Mouse (Mus musculus) adrenal gland (tissue): ENCODE results near the gene Spata17.

Source experiments
- intact Hi-C: fragments of 180-260 bp; cut with DNase I; formaldehyde crosslinking; loops from one replicate; pipeline ENCODE4 v1.15.1; 2025
- long read RNA-seq, 2 experiments: library from polyadenylated mRNA; unstranded; transcript quantifications; one replicate each; pipeline ENCODE4 v2.0.0; 2020; ENCODE audit warnings: borderline replicate concordance in 1 of 2; ENCODE audit not compliant: insufficient replicate concordance in 1 of 2

Spata17 gene
- long read RNA-seq, experiment 1, result 0 reads
- long read RNA-seq, experiment 2, result 0 reads

GRCm38 (mm10) chr1:187215181-187216116, at the start of gene Spata17, which contains the start of gene Gpatch2:
Gene Spata17 (minus strand): TSS chr1:187215465.
Gene Gpatch2 (plus strand): TSS chr1:187215508.
- intact Hi-C loops, result no loop called here

GRCm38 (mm10) chr1:187258756-187259155, 43.5 kb upstream of the Spata17 start:
- intact Hi-C loops, result no loop called here

GRCm38 (mm10) chr1:187250741-187251262, 35.5 kb upstream of the Spata17 start:
- intact Hi-C loops, result no loop called here

GRCm38 (mm10) chr1:187244734-187245133, 29.5 kb upstream of the Spata17 start:
- intact Hi-C loops, result no loop called here

GRCm38 (mm10) chr1:187241329-187241728, 26.1 kb upstream of the Spata17 start:
- intact Hi-C loops, result no loop called here

- intact Hi-C loops, result no loop called here
Measured at GRCm38 (mm10) chr1:187240304-187240703, 25.0 kb upstream of the Spata17 start.

GRCm38 (mm10) chr1:187238061-187238460, 22.8 kb upstream of the Spata17 start:
- intact Hi-C loops, result no loop called here

- intact Hi-C loops, result no loop called here
Measured at GRCm38 (mm10) chr1:187236296-187236695, 21.0 kb upstream of the Spata17 start.

GRCm38 (mm10) chr1:187235161-187235560, 19.9 kb upstream of the Spata17 start:
- intact Hi-C loops, result no loop called here

- intact Hi-C loops, result no loop called here
Measured at GRCm38 (mm10) chr1:187232996-187233615, 17.8 kb upstream of the Spata17 start.

- intact Hi-C loops, result no loop called here
Measured at GRCm38 (mm10) chr1:187232196-187232955, 17.1 kb upstream of the Spata17 start.

GRCm38 (mm10) chr1:187230255-187230654, 15.0 kb upstream of the Spata17 start:
- intact Hi-C loops, result no loop called here

- intact Hi-C loops, result no loop called here
Measured at GRCm38 (mm10) chr1:187228414-187229146, 13.3 kb upstream of the Spata17 start.

- intact Hi-C loops, result no loop called here
Measured at GRCm38 (mm10) chr1:187226328-187227025, 11.2 kb upstream of the Spata17 start.

GRCm38 (mm10) chr1:187220756-187221155, 5.5 kb upstream of the Spata17 start:
- intact Hi-C loops, result no loop called here

GRCm38 (mm10) chr1:187216620-187217410, 1.6 kb upstream of the Spata17 start:
- intact Hi-C loops, result no loop called here

- intact Hi-C loops, result no loop called here
Measured at GRCm38 (mm10) chr1:187210736-187211135, 4.5 kb downstream of the Spata17 start.

- intact Hi-C loops, result no loop called here
Measured at GRCm38 (mm10) chr1:187209496-187209895, 5.8 kb downstream of the Spata17 start.

GRCm38 (mm10) chr1:187205506-187205905, 9.8 kb downstream of the Spata17 start:
- intact Hi-C loops, result no loop called here
